Mouse (Mus musculus) frontal cortex, postnatal 36 days (tissue): Measurements from ENCODE around the gene Fbxl14.
"Not testable (repeated sequence)": the region's sequence is repeated elsewhere in the genome, so short reads cannot be mapped to it uniquely, and the experiment has no call there.

ENCODE experiments used
- DNase-seq, 2 experiments: peaks; one replicate each; pipeline ENCODE4 v3.0.0; 2022; ENCODE audit warnings: low spot score in 2 of 2

The Fbxl14 gene

GRCm38 (mm10) chr6:119479343-119479875 is at the start of gene Fbxl14:
Gene Fbxl14, plus strand, starts transcription at chr6:119479668.
- DNase-seq, result peak in 1 of 2 experiments; percentile 26

GRCm38 (mm10) chr6:119430508-119430907 is 49.0 kb upstream of the Fbxl14 start:
- DNase-seq, result peak; percentile 54 to 74

- DNase-seq, result no peak
These were observed 47.6 kb upstream of the Fbxl14 start for GRCm38 (mm10) chr6:119431751-119432324.

- DNase-seq, result no peak
These were observed 45.1 kb upstream of the Fbxl14 start for GRCm38 (mm10) chr6:119434394-119434793.

GRCm38 (mm10) chr6:119437894-119438761 is 41.3 kb upstream of the Fbxl14 start:
- no peak for DNase-seq

GRCm38 (mm10) chr6:119442729-119443128 is 36.7 kb upstream of the Fbxl14 start:
- not testable (repeated sequence) for DNase-seq

- peak; percentile 74 to 75 for DNase-seq
These were observed 35.5 kb upstream of the Fbxl14 start for GRCm38 (mm10) chr6:119443742-119444645.

- DNase-seq, result no peak
These were observed 33.5 kb upstream of the Fbxl14 start for GRCm38 (mm10) chr6:119445671-119446607.

- DNase-seq, result no peak
These were observed 31.0 kb upstream of the Fbxl14 start for GRCm38 (mm10) chr6:119448321-119449059.

- DNase-seq, result no peak
These were observed 30.4 kb upstream of the Fbxl14 start for GRCm38 (mm10) chr6:119449060-119449499.

GRCm38 (mm10) chr6:119450965-119451943 is 28.2 kb upstream of the Fbxl14 start:
- no peak for DNase-seq

- DNase-seq, result peak; percentile 87 to 88
These were observed 27.4 kb upstream of the Fbxl14 start for GRCm38 (mm10) chr6:119451981-119452499.

GRCm38 (mm10) chr6:119458166-119458565 is 21.3 kb upstream of the Fbxl14 start:
- DNase-seq, result no peak

GRCm38 (mm10) chr6:119459041-119459440 is 20.4 kb upstream of the Fbxl14 start:
- DNase-seq, result no peak

- DNase-seq, result no peak
These were observed 19.1 kb upstream of the Fbxl14 start for GRCm38 (mm10) chr6:119460391-119460790.

- no peak for DNase-seq
These were observed 13.3 kb upstream of the Fbxl14 start for GRCm38 (mm10) chr6:119466161-119466560.

GRCm38 (mm10) chr6:119466921-119467784 is 12.3 kb upstream of the Fbxl14 start:
- DNase-seq, result no peak

GRCm38 (mm10) chr6:119467785-119468059 is 11.7 kb upstream of the Fbxl14 start:
- no peak for DNase-seq
